Mouse (Mus musculus) cerebellum, adult 9-11 months (tissue): Measurements from ENCODE around the gene 1700021F05Rik.

ENCODE experiments used
- DNase-seq: peaks from one replicate; pipeline ENCODE4 v3.0.0; 2022

1700021F05Rik gene

DNA sequence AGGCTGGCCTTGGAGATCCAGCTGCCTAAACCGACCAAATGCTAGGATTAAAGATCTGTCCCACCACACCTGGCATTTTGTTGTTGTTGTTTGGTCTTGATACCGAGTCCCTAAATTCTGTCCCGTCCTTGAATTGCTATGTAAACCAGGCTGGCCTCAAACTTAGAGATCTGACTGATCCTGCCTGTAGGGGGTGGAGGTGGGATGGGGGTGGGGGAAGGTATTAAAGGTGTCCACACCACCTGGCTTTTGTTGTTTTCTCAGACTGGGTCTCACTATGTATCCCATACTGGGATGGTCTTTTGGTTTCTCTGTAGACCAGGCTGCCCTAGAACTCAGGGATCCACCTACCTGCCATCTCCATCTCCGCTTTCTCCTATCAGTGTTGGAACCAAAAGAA lies 59.6 kb downstream of the 1700021F05Rik start:
- DNase-seq = no peak

DNA sequence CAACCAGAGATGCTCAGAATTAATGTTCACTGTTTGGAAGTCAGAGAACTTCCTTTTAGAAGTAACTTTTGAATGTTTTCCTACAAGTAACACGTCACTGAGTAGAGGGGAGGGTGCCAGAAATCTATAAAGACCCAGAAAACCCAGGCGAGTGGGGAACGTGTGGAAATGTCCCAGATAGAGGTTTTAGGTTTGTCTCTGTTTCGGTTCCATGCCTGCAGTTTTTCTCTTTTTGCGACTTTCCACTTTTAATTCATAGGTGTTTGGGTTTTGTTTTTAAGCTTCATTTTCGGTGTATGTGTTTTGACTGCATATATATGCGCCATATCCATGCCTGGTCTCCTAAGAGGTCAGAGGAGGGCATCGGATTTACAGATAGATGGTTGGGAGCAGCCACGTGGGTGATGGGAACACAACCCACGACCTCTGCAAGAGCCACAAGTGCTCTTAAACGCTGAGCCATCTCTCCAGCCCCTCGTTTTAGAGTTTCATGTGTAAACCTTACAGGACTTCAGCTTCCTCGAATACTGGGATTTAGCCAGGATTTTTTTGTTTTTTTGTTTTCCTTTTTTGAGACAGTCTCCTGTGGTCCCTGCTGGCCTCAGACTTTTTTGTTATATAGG lies 60.5 kb downstream of the 1700021F05Rik start:
- no peak for DNase-seq

- DNase-seq = peak; percentile 74
Measured at GRCm38 (mm10) chr10:43479436-43480157, 61.2 kb downstream of the 1700021F05Rik start.

DNA sequence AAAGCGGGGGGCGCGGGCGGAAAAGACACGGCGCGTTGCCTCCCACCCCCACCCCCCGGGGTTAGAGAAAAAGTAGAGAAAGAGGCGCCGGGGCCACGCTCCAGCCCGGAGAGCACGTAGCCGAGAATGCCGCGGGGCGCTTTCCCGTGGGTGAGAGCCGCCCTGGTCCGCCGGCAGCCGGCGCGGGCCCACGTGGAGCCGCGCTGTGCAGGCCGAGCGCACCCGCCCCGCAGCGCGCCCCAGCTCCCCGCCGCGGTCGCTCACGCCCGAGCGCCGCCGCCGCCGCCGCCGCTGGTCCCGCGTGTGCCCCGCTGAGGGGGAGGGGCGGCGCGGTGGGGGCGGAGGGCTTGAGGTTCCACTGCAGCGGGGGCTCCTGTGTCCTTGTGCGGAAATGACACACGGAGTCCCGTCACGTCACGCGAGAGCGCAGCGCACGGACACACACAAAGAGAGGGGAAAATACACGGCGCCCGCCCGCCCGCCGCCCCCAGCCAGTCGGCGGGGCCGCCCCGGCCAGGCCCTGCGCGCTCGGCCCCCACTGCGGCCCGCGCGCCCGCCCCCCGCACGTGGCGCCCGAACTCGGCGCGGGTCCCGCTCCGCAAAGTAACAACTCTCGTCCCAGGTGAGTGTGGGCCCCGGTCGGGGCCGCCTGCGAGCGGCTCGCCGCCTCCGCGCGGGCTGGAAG lies 61.9 kb downstream of the 1700021F05Rik start, which contains the start of gene Bend3:
Gene Bend3, plus strand, starts transcription at position 81 of the 685 bp plus-strand sequence.
- DNase-seq = peak; percentile 66

DNA sequence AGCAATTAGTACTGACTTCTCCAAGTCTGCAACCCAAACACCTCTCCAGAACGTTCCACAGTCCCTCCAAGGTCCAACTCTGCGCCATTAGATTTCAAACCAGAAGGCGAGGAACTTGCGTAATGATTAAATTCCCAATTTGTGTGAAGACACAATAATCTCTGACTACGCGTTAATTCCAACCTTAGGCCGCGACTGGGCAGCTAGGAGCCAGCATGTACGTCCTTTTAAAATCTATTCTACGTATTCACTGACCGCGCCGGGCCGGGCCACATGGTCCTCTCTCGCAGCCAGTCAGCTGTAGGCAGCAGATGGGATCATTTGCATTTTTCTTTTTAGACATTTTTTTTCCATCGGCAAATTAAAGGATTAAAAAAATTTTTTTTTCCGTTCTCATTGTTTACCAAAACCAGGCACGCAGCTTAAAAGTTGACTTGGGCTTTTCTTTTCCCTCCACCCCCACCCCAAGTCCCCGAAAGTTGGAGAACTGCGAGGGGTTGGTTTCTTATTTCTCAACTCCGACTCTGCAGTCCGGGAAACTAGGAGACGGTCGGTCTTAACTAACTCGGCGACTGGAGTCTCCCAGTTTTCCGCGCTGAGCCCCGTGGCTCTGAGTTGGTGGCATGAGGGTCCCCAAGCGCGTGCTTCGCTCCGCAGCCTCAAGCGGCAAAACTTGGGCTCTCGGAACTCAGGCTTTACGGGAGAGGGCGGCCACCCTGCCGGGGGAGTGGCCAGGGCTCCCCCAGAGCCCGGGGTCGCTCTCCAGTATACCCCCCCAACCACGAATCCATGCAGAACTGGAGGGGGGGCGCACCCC lies 62.7 kb downstream of the 1700021F05Rik start:
- peak; percentile 41 for DNase-seq

DNA sequence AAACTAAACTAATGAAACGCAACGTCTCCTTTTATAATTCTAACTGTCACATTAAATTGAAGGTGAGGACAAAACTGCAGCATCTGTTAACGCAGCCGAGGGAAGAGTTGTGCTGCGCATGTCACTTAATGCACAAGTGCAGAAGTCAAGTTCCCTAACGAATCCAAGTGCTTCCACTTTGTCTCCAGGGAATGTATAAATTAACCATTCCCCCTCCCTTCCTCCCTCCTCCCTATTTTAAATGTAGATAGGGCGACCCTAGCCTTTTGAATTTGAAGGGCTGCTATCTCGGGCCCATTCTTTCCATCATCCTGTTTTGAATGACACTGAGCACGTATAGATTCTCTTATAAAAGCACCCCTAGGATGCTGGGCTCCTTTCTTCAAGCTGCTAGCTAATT lies 63.3 kb downstream of the 1700021F05Rik start:
- no peak for DNase-seq

DNA sequence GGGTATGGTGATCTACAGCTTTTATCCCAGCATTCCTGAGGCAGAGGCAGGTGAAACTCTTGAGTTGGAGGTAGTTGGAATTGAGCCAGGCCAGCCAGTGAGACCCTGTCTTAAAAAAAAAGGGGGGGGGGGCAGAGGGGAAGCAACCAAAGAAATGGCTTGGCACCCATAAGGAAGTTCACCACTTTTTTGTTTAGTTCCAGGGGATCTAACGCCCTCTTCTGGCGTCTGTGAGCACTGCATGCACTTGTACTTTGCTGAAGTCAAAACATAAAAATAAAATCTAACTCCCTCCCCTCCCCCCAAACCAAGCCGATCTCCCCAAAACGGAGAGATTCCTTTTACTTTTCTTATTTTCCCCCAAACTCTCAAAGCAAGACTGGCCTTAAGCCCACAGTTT lies 65.4 kb downstream of the 1700021F05Rik start:
- DNase-seq = no peak
